Mouse (Mus musculus): Measurements from ENCODE around the gene Cdrt4.

The Cdrt4 gene

GRCm38 (mm10) chr11:62995755-62996521 is 44.9 kb downstream of the Cdrt4 start:
- no peak for DNase-seq (ENCODE audit: low read depth, low spot score)

GRCm38 (mm10) chr11:62996522-62996898 is 45.5 kb downstream of the Cdrt4 start:
- no peak for DNase-seq (ENCODE audit: low read depth, low spot score)

DNA sequence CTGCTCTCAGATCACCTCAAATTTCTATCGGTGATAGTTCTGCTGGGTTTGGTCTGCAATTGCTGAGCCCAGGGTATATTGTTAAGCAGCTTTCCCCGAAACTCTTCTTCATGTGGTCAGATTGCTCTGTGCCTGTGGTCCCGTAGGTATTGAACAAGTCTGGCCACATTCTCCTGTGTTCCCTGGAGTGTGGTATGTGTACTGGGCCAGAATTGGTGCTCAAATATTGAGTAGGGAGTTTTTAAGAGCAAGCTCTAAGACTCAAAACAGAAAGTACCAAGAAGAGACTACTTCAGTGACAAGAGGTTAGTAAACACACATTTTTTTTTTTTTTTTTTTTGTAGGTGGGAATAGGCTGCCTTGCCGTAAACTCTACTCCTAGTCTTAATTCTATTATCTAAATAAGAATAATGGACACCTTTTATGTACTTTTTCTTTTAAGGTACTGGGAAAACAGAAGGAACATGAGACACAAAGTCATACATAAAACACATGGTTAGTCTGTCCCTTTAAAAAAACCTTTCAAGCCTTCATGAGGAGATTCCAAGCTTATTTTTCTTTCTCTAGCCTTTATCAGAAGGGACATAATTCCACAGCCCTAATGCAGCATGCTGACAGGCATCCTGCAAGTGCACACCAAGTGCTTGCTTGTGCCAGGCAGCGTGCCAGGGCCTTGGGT is 46.2 kb downstream of the Cdrt4 start:
- no peak for DNase-seq (ENCODE audit: low read depth, low spot score)

DNA sequence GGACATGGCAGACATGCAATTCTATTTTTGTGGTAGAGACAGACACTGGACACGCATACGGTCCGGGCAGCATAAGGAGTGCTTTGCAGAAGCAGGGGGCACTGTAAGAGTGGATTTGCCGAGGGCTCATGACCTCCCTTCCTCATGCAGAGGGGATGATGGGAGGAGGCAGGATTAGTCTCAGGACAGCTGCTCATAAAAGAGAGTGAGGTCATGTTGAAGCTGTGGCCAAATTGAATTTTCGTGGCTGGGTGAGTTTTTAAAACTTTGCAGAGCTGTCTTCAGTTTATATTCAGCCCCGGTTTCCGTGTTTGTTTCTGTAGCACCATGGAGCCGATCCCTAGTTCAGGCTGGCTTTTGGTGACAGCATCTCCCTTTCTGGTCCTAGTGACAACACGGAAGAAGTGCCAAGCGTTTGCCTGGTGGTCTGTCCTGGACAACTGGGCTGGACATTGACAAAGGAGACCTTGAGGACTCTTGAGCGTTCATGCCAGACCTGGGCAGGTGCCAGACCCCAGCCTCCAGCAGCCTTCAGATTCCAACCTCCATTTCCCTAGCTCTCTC is 46.8 kb downstream of the Cdrt4 start:
- DNase-seq (ENCODE audit: low read depth, low spot score): peak; percentile 84

- DNase-seq (ENCODE audit: low read depth, low spot score): no peak
Observed at GRCm38 (mm10) chr11:63000126-63000525, 49.1 kb downstream of the Cdrt4 start.

DNA sequence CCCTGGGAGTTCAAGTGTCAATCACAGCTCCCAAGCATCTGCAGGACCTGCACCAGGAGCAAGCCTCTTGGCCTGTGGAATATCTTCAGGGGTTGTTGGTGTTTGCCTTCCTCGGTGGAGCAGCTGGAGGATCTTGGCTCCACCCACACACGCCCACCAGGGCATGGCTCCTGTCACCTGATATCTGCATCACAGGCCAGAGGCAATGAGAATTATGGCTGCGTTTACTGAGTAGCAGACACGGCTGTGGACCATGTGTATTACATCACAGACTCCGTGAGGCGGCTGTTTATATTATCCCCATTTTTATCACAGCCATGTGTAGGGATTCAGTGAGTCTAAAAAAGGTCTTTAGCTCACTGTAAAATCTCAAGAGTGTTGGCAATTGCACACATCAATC is 53.6 kb downstream of the Cdrt4 start:
- no peak for DNase-seq (ENCODE audit: low read depth, low spot score)

DNA sequence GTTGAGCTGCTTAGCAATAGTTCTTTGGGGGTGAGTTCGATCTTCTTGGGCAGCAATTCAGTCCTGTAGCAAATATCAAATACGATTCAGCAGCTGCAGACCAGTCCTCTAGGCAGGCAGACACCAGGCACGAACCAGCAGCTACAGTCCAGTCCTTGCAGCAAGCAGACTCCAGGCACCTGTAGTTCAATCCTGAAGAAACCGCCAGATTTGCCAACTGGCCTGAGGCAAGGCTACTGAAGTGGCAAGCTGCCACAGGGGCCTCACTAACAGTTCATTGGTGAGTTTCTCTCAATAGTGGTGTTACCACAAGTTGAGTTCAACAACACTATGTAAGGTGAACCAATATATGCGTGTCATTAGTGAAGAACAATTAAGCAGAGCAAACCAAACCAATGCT is 56.4 kb downstream of the Cdrt4 start:
- no peak for DNase-seq (ENCODE audit: low read depth, low spot score)

GRCm38 (mm10) chr11:63008004-63008403 is 57.0 kb downstream of the Cdrt4 start:
- DNase-seq (ENCODE audit: low read depth, low spot score): no peak

GRCm38 (mm10) chr11:63009761-63010160 is 58.8 kb downstream of the Cdrt4 start:
- DNase-seq (ENCODE audit: low read depth, low spot score): no peak

GRCm38 (mm10) chr11:63017327-63018082 is 66.5 kb downstream of the Cdrt4 start:
- peak; percentile 29 for DNase-seq (ENCODE audit: low read depth, low spot score)

- peak; percentile 31 for DNase-seq (ENCODE audit: low read depth, low spot score)
Observed at GRCm38 (mm10) chr11:63018083-63018622, 67.2 kb downstream of the Cdrt4 start.

GRCm38 (mm10) chr11:63020633-63021032 is 69.6 kb downstream of the Cdrt4 start:
- DNase-seq (ENCODE audit: low read depth, low spot score): peak; percentile 45

GRCm38 (mm10) chr11:63021141-63021806 is 70.3 kb downstream of the Cdrt4 start:
- no peak for DNase-seq (ENCODE audit: low read depth, low spot score)

DNA sequence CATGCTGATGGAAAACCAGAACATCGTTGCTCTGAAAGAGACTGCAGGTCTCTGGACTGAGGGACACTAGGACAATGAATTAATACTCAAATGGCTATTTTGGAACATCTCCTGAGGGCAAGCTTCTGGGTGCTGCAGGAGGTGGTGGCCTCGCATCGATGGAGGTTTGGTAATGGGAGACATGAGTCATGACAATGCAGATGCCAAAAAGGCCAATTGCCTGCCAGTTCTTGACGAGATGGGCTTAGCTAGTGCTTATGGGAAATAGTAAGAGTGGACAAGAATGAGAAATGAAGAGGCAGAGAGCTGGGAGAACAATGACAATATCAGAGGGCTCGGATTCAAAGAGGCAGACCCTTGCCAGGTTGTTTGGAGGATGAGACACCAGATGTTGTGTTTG is 72.5 kb downstream of the Cdrt4 start:
- DNase-seq (ENCODE audit: low read depth, low spot score): no peak

GRCm38 (mm10) chr11:63024136-63024535 is 73.1 kb downstream of the Cdrt4 start:
- no peak for DNase-seq (ENCODE audit: low read depth, low spot score)

DNA sequence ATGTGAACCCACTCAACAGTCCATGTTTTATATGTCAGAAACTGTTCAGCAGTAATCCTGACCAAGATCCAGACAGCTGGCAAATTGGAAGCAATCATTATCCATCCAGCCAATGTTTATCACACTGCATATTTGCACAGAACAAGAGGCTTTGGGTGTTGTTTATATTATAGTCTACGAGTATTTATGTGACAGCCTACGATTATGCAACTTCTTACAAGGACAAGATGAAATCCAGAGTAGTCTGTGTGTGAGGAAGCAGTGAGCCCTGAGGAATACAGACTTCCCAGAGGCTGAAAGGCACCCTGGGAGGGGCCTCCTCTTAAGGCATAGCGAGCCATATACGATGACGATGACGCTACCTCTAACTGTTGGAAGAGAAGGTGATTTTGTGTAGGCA is 74.5 kb downstream of the Cdrt4 start:
- peak; percentile 37 for DNase-seq (ENCODE audit: low read depth, low spot score)

GRCm38 (mm10) chr11:63026651-63027141 is 75.7 kb downstream of the Cdrt4 start:
- DNase-seq (ENCODE audit: low read depth, low spot score): peak; percentile 92

DNA sequence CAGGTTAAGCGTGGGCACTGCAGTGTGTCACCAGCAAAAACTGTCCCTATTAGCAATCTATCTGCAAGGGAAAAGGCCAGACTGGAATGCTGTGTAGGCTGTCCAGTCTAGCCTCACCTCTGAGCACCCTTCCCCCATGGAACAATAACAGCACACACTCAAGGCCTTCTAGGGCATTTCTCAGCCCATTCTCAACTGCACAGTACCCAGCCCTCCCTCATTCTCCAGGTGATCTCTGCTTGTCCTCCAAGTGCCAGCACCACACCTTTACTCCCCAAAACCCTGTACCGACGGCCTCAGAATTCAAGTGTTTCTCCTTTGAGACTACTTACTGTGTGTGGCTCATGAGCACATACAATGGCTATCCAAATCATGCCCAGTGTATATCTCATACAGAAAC is 77.1 kb downstream of the Cdrt4 start:
- no peak for DNase-seq (ENCODE audit: low read depth, low spot score)

- DNase-seq (ENCODE audit: low read depth, low spot score): no peak
Observed at GRCm38 (mm10) chr11:63029148-63029714, 78.2 kb downstream of the Cdrt4 start.

- no peak for DNase-seq (ENCODE audit: low read depth, low spot score)
Observed at GRCm38 (mm10) chr11:63029721-63030120, 78.7 kb downstream of the Cdrt4 start.
